Mouse (Mus musculus) kidney, adult 2 months (tissue): ENCODE results near the gene Khdrbs2.

ENCODE experiments used
- CTCF ChIP-seq: fragments of 200-500 bp; conservative IDR thresholded peaks from 2 replicates; pipeline ENCODE4 v1.5.1; 2011; ENCODE audit warnings: low read depth, mild to moderate bottlenecking, control low read depth, low read length, moderate library complexity, mixed read lengths; ENCODE audit not compliant: insufficient read depth, insufficient read length
- POLR2A ChIP-seq: fragments of 200-500 bp; IDR thresholded peaks from one replicate; pipeline ENCODE4 v1.6.1; 2011; ENCODE audit warnings: low read depth, low read length, control low read depth

DNA sequence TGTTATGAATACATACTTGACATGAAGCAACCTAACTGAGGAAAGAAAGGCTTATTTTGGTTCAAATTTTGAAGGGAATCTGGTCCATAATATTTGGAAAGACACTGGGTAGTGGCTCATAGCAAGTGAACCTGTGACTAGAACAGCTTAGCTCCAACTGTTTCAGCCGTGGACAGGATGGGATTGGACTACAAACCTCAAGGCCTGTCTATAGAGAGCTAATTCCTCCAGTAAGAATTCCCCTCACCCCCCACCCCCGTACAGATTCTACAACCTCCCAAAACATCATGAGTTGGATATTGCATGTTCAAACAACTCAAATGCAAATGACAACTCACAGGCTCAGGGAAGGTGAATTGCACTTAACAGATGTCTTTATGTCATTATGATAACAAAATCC is 298.5 kb downstream of the Khdrbs2 start:
- TF ChIP-seq CTCF (no peak), POLR2A (no peak)
